ENCODE assay signal across 15 mouse cellular contexts in the genomic region with DNA sequence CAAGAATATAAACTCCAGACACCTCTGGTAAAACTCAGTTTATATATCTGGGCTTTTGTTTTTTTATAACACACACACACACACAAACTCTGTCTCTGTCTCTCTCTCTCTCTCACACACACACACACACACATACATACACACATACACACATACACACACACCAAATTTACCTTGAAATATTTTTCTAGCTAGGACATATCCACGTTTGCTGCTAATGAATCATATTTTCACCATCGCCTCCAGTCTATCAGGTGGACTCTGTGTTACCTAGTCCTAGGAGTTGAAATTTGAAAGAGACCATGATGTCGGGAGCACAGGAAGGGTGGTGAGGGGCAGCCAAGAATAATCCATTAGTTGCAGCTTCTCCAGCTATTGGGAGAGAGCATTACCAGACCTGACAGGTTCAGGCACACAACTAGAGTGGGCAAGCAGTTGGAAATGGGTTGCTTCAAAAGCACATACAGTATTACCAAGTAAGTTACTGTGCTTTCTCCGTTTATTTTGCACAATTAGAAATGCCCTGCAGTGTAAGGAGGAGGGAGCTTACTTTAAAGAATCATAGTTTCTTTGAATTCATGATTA. TPM values are rescaled to one million over a fixed set of nuclear protein-coding genes. Genes with fewer than 3 reads are reported as not detected.
DNase-seq lines count a peak whose midpoint lies in the region; ATAC-seq lines count a peak whose summit lies in the region.
"Had no signal": no experiment of that assay in that cellular context is flagged by ENCODE, and none has a peak within 500 bp of the region (broad histone marks: within the 10 kb centered on the region; RNA-seq: fewer than 3 reads in every experiment).

No protein-coding gene starts in this region.

- no peak for ATAC-seq in embryonic facial prominence, embryonic 12.5 days (ENCODE audit: insufficient number of reproducible peaks, insufficient read depth, low FRiP score, low TSS enrichment)
- ATAC-seq in hindbrain, embryonic 13.5 days (ENCODE audit: low FRiP score), result no peak
- no peak for ATAC-seq in midbrain, embryonic 16.5 days
- ATAC-seq in megakaryocyte, adult 5-6 weeks (ENCODE audit: poor library complexity, severe bottlenecking), result no peak

- H3K36me3 ChIP-seq in embryonic facial prominence, embryonic 12.5 days, result no peaks in the 10 kb centered on the region
- no peaks in the 10 kb centered on the region for H3K36me3 ChIP-seq in forebrain, embryonic 10.5 days (replicated peaks)
- no peaks in the 10 kb centered on the region for H3K36me3 ChIP-seq in hindbrain, embryonic 13.5 days
- H3K36me3 ChIP-seq in midbrain, embryonic 16.5 days (ENCODE audit: control insufficient read depth, insufficient read depth, low read length), result no peaks in the 10 kb centered on the region
- H3K36me3 ChIP-seq: liver, embryonic 13.5 days had no signal

- no peak overlapping the region for H3K27ac ChIP-seq in embryonic facial prominence, embryonic 12.5 days
- peak overlapping the region; percentile 99 for H3K27ac ChIP-seq in forebrain, embryonic 10.5 days
- peak overlapping the region; percentile 99 for H3K27ac ChIP-seq in hindbrain, embryonic 13.5 days
- peak overlapping the region; percentile 97 for H3K27ac ChIP-seq in midbrain, embryonic 16.5 days (ENCODE audit: low read length)
- H3K27ac ChIP-seq: liver, embryonic 13.5 days had no signal

- H3K9ac ChIP-seq in embryonic facial prominence, embryonic 12.5 days, result 0 out of 2 replicates have a peak overlapping the region, but pooled peaks have one; percentile 16
- H3K9ac ChIP-seq in hindbrain, embryonic 13.5 days, result peak overlapping the region; percentile 89
- H3K9ac ChIP-seq in midbrain, embryonic 16.5 days (ENCODE audit: low read depth, low read length), result peak overlapping the region; percentile 49
- H3K9ac ChIP-seq: liver, embryonic 13.5 days had no signal

- peaks cover 76% of the 10 kb centered on the region for H3K27me3 ChIP-seq in embryonic facial prominence, embryonic 12.5 days
- peaks cover 96% of the 10 kb centered on the region for H3K27me3 ChIP-seq in forebrain, embryonic 10.5 days (ENCODE audit: poor library complexity, severe bottlenecking)
- no peaks in the 10 kb centered on the region for H3K27me3 ChIP-seq in hindbrain, embryonic 13.5 days
- H3K27me3 ChIP-seq in midbrain, embryonic 16.5 days (ENCODE audit: control insufficient read depth, insufficient read depth, low read depth, low read length), result no peaks in the 10 kb centered on the region

- peak overlapping the region; percentile 9 for H3K4me2 ChIP-seq in embryonic facial prominence, embryonic 12.5 days (replicated peaks)
- H3K4me2 ChIP-seq in hindbrain, embryonic 13.5 days, result peak overlapping the region; percentile 95
- H3K4me2 ChIP-seq in midbrain, embryonic 16.5 days (ENCODE audit: low read length), result peak overlapping the region; percentile 97
- H3K4me2 ChIP-seq: liver, embryonic 13.5 days had no signal

- no peak for DNase-seq in forebrain, embryonic 10.5 days (ENCODE audit: extremely low spot score, low spot score)
- no peak for DNase-seq in Muller cell, postnatal 12 days (ENCODE audit: inconsistent ontology term)
- DNase-seq in yolk sac, embryonic 10.5 days (ENCODE audit: low spot score), result no peak
- DNase-seq: cerebellum, postnatal 36 days; kidney, adult 11 months; liver, embryonic 13.5 days; lung, postnatal 14 days had no signal

- peaks cover 18% of the 10 kb centered on the region for H3K4me1 ChIP-seq in embryonic facial prominence, embryonic 12.5 days
- peaks cover 91% of the 10 kb centered on the region for H3K4me1 ChIP-seq in forebrain, embryonic 10.5 days
- peaks cover 75% of the 10 kb centered on the region for H3K4me1 ChIP-seq in hindbrain, embryonic 13.5 days (replicated peaks)
- peaks cover 43% of the 10 kb centered on the region for H3K4me1 ChIP-seq in midbrain, embryonic 16.5 days (ENCODE audit: control insufficient read depth, insufficient read depth, low read length)
- H3K4me1 ChIP-seq: liver, embryonic 13.5 days had no signal

- WGBS in embryonic facial prominence, embryonic 12.5 days, result 10% methylated on average over 4 of the region's 4 CpGs
- WGBS in forebrain, embryonic 10.5 days, result 9% methylated on average over 4 of the region's 4 CpGs
- 7% methylated on average over 4 of the region's 4 CpGs for WGBS in hindbrain, embryonic 13.5 days
- WGBS in midbrain, embryonic 16.5 days, result 13% methylated on average over 4 of the region's 4 CpGs

- no peak overlapping the region for H3K4me3 ChIP-seq in embryonic facial prominence, embryonic 12.5 days
- H3K4me3 ChIP-seq in forebrain, embryonic 10.5 days, result peak overlapping the region; percentile 94
- peak overlapping the region; percentile 80 for H3K4me3 ChIP-seq in hindbrain, embryonic 13.5 days
- H3K4me3 ChIP-seq in midbrain, embryonic 16.5 days (ENCODE audit: low read depth, low read length), result peak overlapping the region; percentile 89
- H3K4me3 ChIP-seq: liver, embryonic 13.5 days had no signal

- no peaks in the 10 kb centered on the region for H3K9me3 ChIP-seq in embryonic facial prominence, embryonic 12.5 days
- H3K9me3 ChIP-seq in forebrain, embryonic 10.5 days, result no peaks in the 10 kb centered on the region
- H3K9me3 ChIP-seq in hindbrain, embryonic 13.5 days, result no peaks in the 10 kb centered on the region
- H3K9me3 ChIP-seq in midbrain, embryonic 16.5 days (replicated peaks; ENCODE audit: control insufficient read depth, low read length, poor library complexity, severe bottlenecking), result no peaks in the 10 kb centered on the region
- H3K9me3 ChIP-seq: liver, embryonic 13.5 days had no signal

RNA-seq across cellular contexts. Expression of a gene that starts 6.9 kb away (rescaled TPM):
- 10.3 and 12.1 TPM in 2 replicates for polyA plus RNA-seq in embryonic facial prominence, embryonic 12.5 days (2016; fragmentation: Nextera tagmentation; extraction: Ambion mirVana)
- 13.4 and 14.4 TPM in 2 replicates for polyA plus RNA-seq in forebrain, embryonic 10.5 days (2016; fragmentation: Nextera tagmentation; extraction: Ambion mirVana)
- polyA plus RNA-seq in hindbrain, embryonic 13.5 days (2015; fragmentation: Nextera tagmentation; extraction: Ambion mirVana), result 17.4 and 18.2 TPM in 2 replicates
- polyA plus RNA-seq in midbrain, embryonic 16.5 days (2015; fragmentation: Nextera tagmentation; extraction: Ambion mirVana), result 14.3 and 14.9 TPM in 2 replicates
- not detected in 2 replicates for total RNA-seq in megakaryocyte, adult 5-6 weeks (2015)
- not detected in 2 replicates for total RNA-seq in megakaryocyte, adult 5-6 weeks (2017)
- total RNA-seq: adrenal gland, adult 18-20 months; monocyte, adult 5-6 weeks had no signal
- polyA plus RNA-seq: heart, postnatal 0 days; spleen, adult 2 months had no signal

Comparison
In these comparisons a context has a peak if more than half of its experiments do, and no peak if none do; other contexts are left out.
1. H3K4me2 ChIP-seq: peak in every context shown above with its lines; median percentile 97 in midbrain, embryonic 16.5 days; 95 in hindbrain, embryonic 13.5 days; 9 in embryonic facial prominence, embryonic 12.5 days.
2. H3K9ac ChIP-seq: peak in every context shown above with its lines; median percentile 89 in hindbrain, embryonic 13.5 days; 49 in midbrain, embryonic 16.5 days; 16 in embryonic facial prominence, embryonic 12.5 days.